ENCODE assay signal across 21 mouse cellular contexts in genomic region chr8:69799261-69799660, GRCm38 (mm10). TPM values are rescaled to one million over a fixed set of nuclear protein-coding genes. Genes with fewer than 3 reads are reported as not detected.
A peak's percentile ranks its signal among the peaks of the same experiment; 100 is the strongest.
DNase-seq lines count a peak whose midpoint lies in the region.
"Had no signal": no experiment of that assay in that cellular context is flagged by ENCODE, and none has a peak within 500 bp of the region (broad histone marks: within the 10 kb centered on the region; RNA-seq: fewer than 3 reads in every experiment).

No protein-coding gene starts in this region.

- DNase-seq in gastrocnemius, postnatal 25 days, result peak; percentile 5
- no peak for DNase-seq in gastrocnemius, adult 18-20 months (ENCODE audit: low spot score)
- peak; percentile 4 for DNase-seq in layer of hippocampus, adult 9-11 months
- no peak for DNase-seq in layer of hippocampus, adult 9-10 months (ENCODE audit: low spot score)
- peak; percentile 24 to 32 for DNase-seq in right cerebral cortex, postnatal 10 days (ENCODE audit: low spot score in 2 of 2)
- DNase-seq in right cerebral cortex, adult 18-20 months, result no peak
- peak; percentile 2 for DNase-seq in urinary bladder, postnatal 14 days (ENCODE audit: low spot score)
- no peak for DNase-seq in urinary bladder, adult 2 months (ENCODE audit: low spot score)
- DNase-seq: cerebellum, adult 11 months; cerebellum, adult 9-11 months; gastrocnemius, postnatal 14 days; heart, adult 2 months; kidney, adult 2 months; liver, postnatal 0 days had no signal

RNA-seq across cellular contexts. Expression of gene Zfp866, which starts 8.3 kb away (rescaled TPM):
- 10 to 100 TPM; 11.5 to 12.8 TPM for total RNA-seq in gastrocnemius, postnatal 25 days (2021)
- total RNA-seq in gastrocnemius, adult 18-20 months (2021), result 10 to 100 TPM; 14.1 to 14.4 TPM
- 17.7 and 21.1 TPM in 2 replicates for polyA plus RNA-seq in urinary bladder, adult 2 months (2012; rRNA removed)

RNA-seq across cellular contexts. Expression of gene Atp13a1, which starts 8.3 kb away (rescaled TPM):
- 10 to 100 TPM in 1 of 2 experiments, 1 to 10 TPM in 1; 9.4 to 11.3 TPM for total RNA-seq in gastrocnemius, postnatal 25 days (2021)
- 1 to 10 TPM; 8.4 to 9.4 TPM for total RNA-seq in gastrocnemius, adult 18-20 months (2021)
- 39.5 and 43.8 TPM in 2 replicates for polyA plus RNA-seq in urinary bladder, adult 2 months (2012; rRNA removed)

RNA-seq across cellular contexts. Expression of gene Gmip, which starts 9.2 kb away (rescaled TPM):
- total RNA-seq in gastrocnemius, postnatal 25 days (2021), result 1 to 10 TPM; 1.8 to 3.8 TPM
- 1 to 10 TPM; 3.5 to 3.8 TPM for total RNA-seq in gastrocnemius, adult 18-20 months (2021)
- polyA plus RNA-seq in urinary bladder, adult 2 months (2012; rRNA removed), result 19.5 and 20.3 TPM in 2 replicates

RNA-seq across cellular contexts. Expression of gene Lpar2, which starts 23.0 kb away (rescaled TPM):
- total RNA-seq in gastrocnemius, postnatal 25 days (2021), result under 1 TPM; 0.05 to 0.08 TPM
- total RNA-seq in gastrocnemius, adult 18-20 months (2021), result under 1 TPM; 0.05 to 0.07 TPM
- 1.7 and 1.8 TPM in 2 replicates for polyA plus RNA-seq in urinary bladder, adult 2 months (2012; rRNA removed)

RNA-seq across cellular contexts. Expression of gene Gm20422, which starts 24.6 kb away (rescaled TPM):
- total RNA-seq in gastrocnemius, postnatal 25 days (2021), result 1 to 10 TPM; 2.1 to 2.8 TPM
- 1 to 10 TPM; 3.2 to 3.3 TPM for total RNA-seq in gastrocnemius, adult 18-20 months (2021)
- polyA plus RNA-seq in urinary bladder, adult 2 months (2012; rRNA removed), result 0.11 TPM in 1 of 2 replicates, not detected in the other
- total RNA-seq: common myeloid progenitor, adult 5-6 weeks; neutrophil, adult 5-6 weeks had no signal
- polyA plus RNA-seq: embryonic facial prominence, embryonic 15.5 days; heart, adult 2 months; heart, embryonic 14.5 days; limb, embryonic 12.5 days; macrophage; midbrain, postnatal 0 days had no signal

Comparison
In these comparisons a context has a peak if more than half of its experiments do, and no peak if none do; other contexts are left out.
1. DNase-seq: peak in gastrocnemius, postnatal 25 days (single experiment), layer of hippocampus, adult 9-11 months (single experiment), right cerebral cortex, postnatal 10 days (2 of 2) and urinary bladder, postnatal 14 days (single experiment); none in gastrocnemius, adult 18-20 months (single experiment), layer of hippocampus, adult 9-10 months (single experiment), right cerebral cortex, adult 18-20 months (single experiment) and urinary bladder, adult 2 months (single experiment).